Mouse (Mus musculus): Measurements from ENCODE around the gene Zfp872.
"Not testable (repeated sequence)": the region's sequence is repeated elsewhere in the genome, so short reads cannot be mapped to it uniquely, and the experiment has no call there.

The Zfp872 gene

GRCm38 (mm10) chr9:22188025-22188611 is at the start of gene Zfp872:
Gene Zfp872 (plus strand): TSS chr9:22188090.
- DNase-seq (ENCODE audit: low read depth, low spot score), result peak; percentile 42

GRCm38 (mm10) chr9:22138480-22138879 is 49.4 kb upstream of the Zfp872 start:
- DNase-seq (ENCODE audit: low read depth, low spot score), result no peak

GRCm38 (mm10) chr9:22139746-22140145 is 48.1 kb upstream of the Zfp872 start:
- DNase-seq (ENCODE audit: low read depth, low spot score), result no peak

GRCm38 (mm10) chr9:22143108-22144037 is 44.5 kb upstream of the Zfp872 start:
- peak; percentile 80 for DNase-seq (ENCODE audit: low read depth, low spot score)

- no peak for DNase-seq (ENCODE audit: low read depth, low spot score)
These were observed 43.5 kb upstream of the Zfp872 start for GRCm38 (mm10) chr9:22144304-22144965.

- no peak for DNase-seq (ENCODE audit: low read depth, low spot score)
These were observed 38.3 kb upstream of the Zfp872 start for GRCm38 (mm10) chr9:22149426-22150248.

- DNase-seq (ENCODE audit: low read depth, low spot score), result not testable (repeated sequence)
These were observed 37.6 kb upstream of the Zfp872 start for GRCm38 (mm10) chr9:22150249-22150693.

GRCm38 (mm10) chr9:22150946-22151345 is 36.9 kb upstream of the Zfp872 start:
- DNase-seq (ENCODE audit: low read depth, low spot score), result no peak

GRCm38 (mm10) chr9:22153810-22154209 is 34.1 kb upstream of the Zfp872 start:
- DNase-seq (ENCODE audit: low read depth, low spot score), result no peak

GRCm38 (mm10) chr9:22155614-22156013 is 32.3 kb upstream of the Zfp872 start:
- peak; percentile 63 for DNase-seq (ENCODE audit: low read depth, low spot score)

- peak; percentile 99 for DNase-seq (ENCODE audit: low read depth, low spot score)
These were observed 31.2 kb upstream of the Zfp872 start, which contains the start of gene Pigyl for GRCm38 (mm10) chr9:22156497-22157245. Gene Pigyl (plus strand): TSS chr9:22156846.

GRCm38 (mm10) chr9:22157516-22158265 is 30.2 kb upstream of the Zfp872 start:
- DNase-seq (ENCODE audit: low read depth, low spot score), result no peak

- DNase-seq (ENCODE audit: low read depth, low spot score), result no peak
These were observed 26.6 kb upstream of the Zfp872 start for GRCm38 (mm10) chr9:22161299-22161698.

GRCm38 (mm10) chr9:22162305-22162704 is 25.6 kb upstream of the Zfp872 start:
- DNase-seq (ENCODE audit: low read depth, low spot score), result no peak

GRCm38 (mm10) chr9:22162912-22163311 is 25.0 kb upstream of the Zfp872 start:
- no peak for DNase-seq (ENCODE audit: low read depth, low spot score)

GRCm38 (mm10) chr9:22164711-22165668 is 22.9 kb upstream of the Zfp872 start:
- no peak for DNase-seq (ENCODE audit: low read depth, low spot score)

- no peak for DNase-seq (ENCODE audit: low read depth, low spot score)
These were observed 21.9 kb upstream of the Zfp872 start for GRCm38 (mm10) chr9:22165964-22166363.

GRCm38 (mm10) chr9:22166686-22167085 is 21.2 kb upstream of the Zfp872 start:
- no peak for DNase-seq (ENCODE audit: low read depth, low spot score)

GRCm38 (mm10) chr9:22167751-22168150 is 20.1 kb upstream of the Zfp872 start:
- no peak for DNase-seq (ENCODE audit: low read depth, low spot score)
